Mouse (Mus musculus): ENCODE results near the gene Gpd1. TPM values are rescaled to one million over a fixed set of nuclear protein-coding genes. Genes with fewer than 3 reads are reported as not detected.
"Not testable (repeated sequence)": the region's sequence is repeated elsewhere in the genome, so short reads cannot be mapped to it uniquely, and the experiment has no call there.

The Gpd1 gene
- polyA plus RNA-seq, 1 experiment, result 0.15 TPM

- Histone ChIP-seq H3K4me3 (replicated peaks) (no peak overlapping the region), H3K9me3 (ENCODE audit: control insufficient read depth, low read length) (peaks cover under 1% of the 10 kb centered on the region; the same call in 1 of the 2 replicates), H3K4me1 (ENCODE audit: control insufficient read depth) (peaks cover 33% of the 10 kb centered on the region), H3K27me3 (ENCODE audit: control insufficient read depth) (peaks cover 11% of the 10 kb centered on the region), H3K36me3 (ENCODE audit: control insufficient read depth) (peaks cover 14% of the 10 kb centered on the region)
- TF ChIP-seq TAL1 (IDR thresholded peaks at IDR 0.05; ENCODE audit: low read length) (no peak), GATA1 (IDR thresholded peaks at IDR 0.05; ENCODE audit: low read length) (no peak)
Measured at GRCm38 (mm10) chr15:99723515-99724291, 6.4 kb downstream of the Gpd1 start.

- H3K9me3 ChIP-seq (ENCODE audit: control insufficient read depth, low read length), result peaks cover 4% of the 10 kb centered on the region
- peaks cover 33% of the 10 kb centered on the region for H3K4me1 ChIP-seq (ENCODE audit: control insufficient read depth)
- peaks cover 11% of the 10 kb centered on the region for H3K27me3 ChIP-seq (ENCODE audit: control insufficient read depth)
- TF ChIP-seq GATA1 (IDR thresholded peaks at IDR 0.05; ENCODE audit: low read length) (no peak), TAL1 (IDR thresholded peaks at IDR 0.05; ENCODE audit: low read length) (no peak)
- peaks cover 19% of the 10 kb centered on the region for H3K36me3 ChIP-seq (ENCODE audit: control insufficient read depth)
- peak overlapping the region; percentile 90 for H3K4me3 ChIP-seq (replicated peaks)
Measured at GRCm38 (mm10) chr15:99724292-99725021, 7.1 kb downstream of the Gpd1 start.

- H3K27me3 ChIP-seq (ENCODE audit: control insufficient read depth), result peaks cover 11% of the 10 kb centered on the region
- peaks cover 21% of the 10 kb centered on the region for H3K36me3 ChIP-seq (ENCODE audit: control insufficient read depth)
- H3K4me3 ChIP-seq (replicated peaks), result peak within 1 kb of the TSS; percentile 90
- H3K4me1 ChIP-seq (ENCODE audit: control insufficient read depth), result peaks cover 33% of the 10 kb centered on the region
- peaks cover 4% of the 10 kb centered on the region for H3K9me3 ChIP-seq (ENCODE audit: control insufficient read depth, low read length)
- TF ChIP-seq TAL1 (IDR thresholded peaks at IDR 0.05; ENCODE audit: low read length) (no peak), GATA1 (IDR thresholded peaks at IDR 0.05; ENCODE audit: low read length) (no peak)
Measured at GRCm38 (mm10) chr15:99725341-99726155, 8.2 kb downstream of the Gpd1 start, which contains the start of gene Cox14. Gene Cox14, plus strand, starts transcription at chr15:99725618.

GRCm38 (mm10) chr15:99726549-99726948, 9.2 kb downstream of the Gpd1 start:
- TF ChIP-seq GATA1 (IDR thresholded peaks at IDR 0.05; ENCODE audit: low read length) (no peak), TAL1 (IDR thresholded peaks at IDR 0.05; ENCODE audit: low read length) (no peak)
- Histone ChIP-seq H3K27me3 (ENCODE audit: control insufficient read depth) (peaks cover 11% of the 10 kb centered on the region), H3K4me3 (replicated peaks) (peak overlapping the region; percentile 90), H3K9me3 (ENCODE audit: control insufficient read depth, low read length) (peaks cover 4% of the 10 kb centered on the region), H3K36me3 (ENCODE audit: control insufficient read depth) (peaks cover 21% of the 10 kb centered on the region), H3K4me1 (ENCODE audit: control insufficient read depth) (peaks cover 33% of the 10 kb centered on the region)

GRCm38 (mm10) chr15:99727039-99727438, 9.7 kb downstream of the Gpd1 start:
- H3K4me1 ChIP-seq (ENCODE audit: control insufficient read depth), result peaks cover 33% of the 10 kb centered on the region
- peaks cover 11% of the 10 kb centered on the region for H3K27me3 ChIP-seq (ENCODE audit: control insufficient read depth)
- H3K4me3 ChIP-seq (replicated peaks); H3K9me3 ChIP-seq (ENCODE audit: control insufficient read depth, low read length): not testable (repeated sequence)
- H3K36me3 ChIP-seq (ENCODE audit: control insufficient read depth), result peaks cover 21% of the 10 kb centered on the region

GRCm38 (mm10) chr15:99727525-99727924, 10.2 kb downstream of the Gpd1 start:
- no peak overlapping the region for H3K4me3 ChIP-seq (replicated peaks)

GRCm38 (mm10) chr15:99728211-99728610, 10.9 kb downstream of the Gpd1 start:
- Histone ChIP-seq H3K4me1 (ENCODE audit: control insufficient read depth) (peaks cover 33% of the 10 kb centered on the region), H3K36me3 (ENCODE audit: control insufficient read depth) (peaks cover 21% of the 10 kb centered on the region), H3K4me3 (replicated peaks) (no peak overlapping the region), H3K9me3 (ENCODE audit: control insufficient read depth, low read length) (peaks cover 4% of the 10 kb centered on the region), H3K27me3 (ENCODE audit: control insufficient read depth) (peaks cover 9% of the 10 kb centered on the region)
- TF ChIP-seq TAL1 (IDR thresholded peaks at IDR 0.05; ENCODE audit: low read length) (no peak), GATA1 (IDR thresholded peaks at IDR 0.05; ENCODE audit: low read length) (no peak)

More at GRCm38 (mm10) chr15:99727525-99727924, 10.2 kb downstream of the Gpd1 start:
- peaks cover 11% of the 10 kb centered on the region for H3K27me3 ChIP-seq (ENCODE audit: control insufficient read depth)
- peaks cover 21% of the 10 kb centered on the region for H3K36me3 ChIP-seq (ENCODE audit: control insufficient read depth)
- peaks cover 33% of the 10 kb centered on the region for H3K4me1 ChIP-seq (ENCODE audit: control insufficient read depth)
- no peak for TF ChIP-seq GATA1 (IDR thresholded peaks at IDR 0.05; ENCODE audit: low read length)
- no peak for TF ChIP-seq TAL1 (IDR thresholded peaks at IDR 0.05; ENCODE audit: low read length)
- H3K9me3 ChIP-seq (ENCODE audit: control insufficient read depth, low read length), result peaks cover 4% of the 10 kb centered on the region

- Histone ChIP-seq H3K36me3 (ENCODE audit: control insufficient read depth) (peaks cover 21% of the 10 kb centered on the region), H3K9me3 (ENCODE audit: control insufficient read depth, low read length) (peaks cover 4% of the 10 kb centered on the region), H3K4me3 (replicated peaks) (no peak overlapping the region), H3K27me3 (ENCODE audit: control insufficient read depth) (peaks cover 2% of the 10 kb centered on the region), H3K4me1 (ENCODE audit: control insufficient read depth) (peaks cover 26% of the 10 kb centered on the region)
- TF ChIP-seq TAL1 (IDR thresholded peaks at IDR 0.05; ENCODE audit: low read length) (no peak), GATA1 (IDR thresholded peaks at IDR 0.05; ENCODE audit: low read length) (no peak)
Measured at GRCm38 (mm10) chr15:99729056-99729783, 11.9 kb downstream of the Gpd1 start.

Data from erythroblast, embryonic 14.5 days (primary cell).